Mouse (Mus musculus) adipocyte (in vitro differentiated cells): ENCODE measurements at regions not wholly inside any gene's neighbourhood (a gene's known extent, or its start where the extent isn't known, plus 50 kb on each side); places are given as distances from the start of the nearest gene placed in this dataset.
A peak's percentile ranks its signal among the peaks of the same experiment; 100 is the strongest.

Experiments used
- DNase-seq: peaks from one replicate; pipeline ENCODE4 v3.0.0-alpha.2; 2016; ENCODE audit warnings: low spot score

- no peak for DNase-seq
Measured at GRCm38 (mm10) chrX:92791023-92791346, 191.6 kb upstream of the Mageb18 start.

- no peak for DNase-seq
Measured at GRCm38 (mm10) chrX:92790323-92791022, 191.1 kb upstream of the Mageb18 start.

GRCm38 (mm10) chrX:92786814-92787213 is 187.4 kb upstream of the Mageb18 start:
- DNase-seq = no peak

GRCm38 (mm10) chrX:92740026-92740425 is 140.7 kb upstream of the Mageb18 start:
- no peak for DNase-seq

- no peak for DNase-seq
Measured at GRCm38 (mm10) chrX:92710279-92710678, 110.9 kb upstream of the Mageb18 start.

GRCm38 (mm10) chrX:92679761-92680160 is 80.4 kb upstream of the Mageb18 start:
- DNase-seq = no peak

GRCm38 (mm10) chrX:92661168-92661567 is 61.8 kb upstream of the Mageb18 start:
- DNase-seq = peak; percentile 28
